Mouse (Mus musculus): ENCODE results near the gene Cdh20.

GRCm38 (mm10) chr1:105013291-105013690, 245.0 kb downstream of the Cdh20 start:
- no peak for TF ChIP-seq POLR2A (IDR thresholded peaks at IDR 0.05; ENCODE audit: control insufficient read depth in 1 of 2, insufficient read depth in 1 of 2, low read depth in 1 of 2, low read length in 2 of 2, poor library complexity in 1 of 2)
- TF ChIP-seq BHLHE40 (IDR thresholded peaks at IDR 0.05; ENCODE audit: borderline replicate concordance, low read depth, low read length) = no peak
- TF ChIP-seq GATA1 (IDR thresholded peaks at IDR 0.05; ENCODE audit: low read depth, low read length) = no peak

Measured in MEL (cell line).